Mouse (Mus musculus) spleen, adult 2 months (tissue): ENCODE results near the gene Ier5l. TPM values are rescaled to one million over a fixed set of nuclear protein-coding genes. Genes with fewer than 3 reads are reported as not detected.

Source experiments
- DNase-seq, 2 experiments: peaks; one replicate each; pipeline versions ENCODE4 v3.0.0 to v3.0.0-alpha.2; 2012 to 2021; ENCODE audit warnings: low spot score in 2 of 2, low read depth in 1 of 2
- H3K27ac ChIP-seq: fragments of 200-500 bp; 2 replicates; pipeline ENCODE4 v1.5.1; 2012; ENCODE audit warnings: low read length, inconsistent platforms; ENCODE audit not compliant: insufficient read depth
- H3K27me3 ChIP-seq: fragments of 200-500 bp; 2 replicates; pipeline ENCODE4 v1.6.1; 2012; ENCODE audit warnings: mild to moderate bottlenecking, moderate library complexity, low read length, inconsistent platforms; ENCODE audit not compliant: control insufficient read depth, insufficient read depth
- H3K36me3 ChIP-seq: fragments of 200-500 bp; 2 replicates; pipeline ENCODE4 v1.6.1; 2012; ENCODE audit warnings: mild to moderate bottlenecking, low read length, inconsistent platforms; ENCODE audit not compliant: control insufficient read depth, insufficient read depth
- H3K4me1 ChIP-seq: fragments of 200-500 bp; 2 replicates; pipeline ENCODE4 v1.6.1; 2011; ENCODE audit warnings: inconsistent platforms; ENCODE audit not compliant: control insufficient read depth, insufficient read depth, insufficient read length
- H3K4me3 ChIP-seq: fragments of 200-500 bp; 2 replicates; pipeline ENCODE4 v1.5.1; 2011; ENCODE audit warnings: mild to moderate bottlenecking, inconsistent platforms; ENCODE audit not compliant: insufficient read depth, insufficient read length; ENCODE audit errors: extremely low read depth
- CTCF ChIP-seq: fragments of 200-500 bp; IDR thresholded peaks from 2 replicates; pipeline ENCODE4 v1.5.1; 2011; ENCODE audit warnings: mild to moderate bottlenecking, inconsistent platforms; ENCODE audit not compliant: insufficient read depth, insufficient read length, insufficient replicate concordance; ENCODE audit errors: extremely low read depth
- POLR2A ChIP-seq: fragments of 200-500 bp; IDR thresholded peaks from 2 replicates; pipeline ENCODE4 v1.6.1; 2011; ENCODE audit warnings: low read depth, low read length, inconsistent platforms
- WGBS: fragments of 180-500 bp; shearing (Covaris S2); methylation state at CpG from one replicate; pipeline ENCODE4 v1.1.7; 2018; 5-methylcytosine and 5-hydroxymethylcytosine counted together
- polyA plus RNA-seq: library from polyadenylated mRNA; depleted of rRNA; stranded (reverse); fragments of >200 nt; gene quantifications from 2 replicates; pipeline ENCODE4 v1.2.3, GENCODE M21; 2012

Gene Ier5l
- polyA plus RNA-seq, 1 experiment: 4.7 TPM

- Histone ChIP-seq H3K4me1 (peaks cover 23% of the 10 kb centered on the region), H3K4me3 (peak overlapping the region; percentile 41; the same call in 1 of the 2 replicates), H3K36me3 (no peaks in the 10 kb centered on the region), H3K27ac (peak overlapping the region; percentile 60), H3K27me3 (0 out of 2 replicates have a peak, but pooled peaks cover 6% of the 10 kb centered on the region)
- WGBS: under 1% methylated on average over 46 of the region's 46 CpGs
- DNase-seq: peak in 1 of 2 experiments; percentile 48
- TF ChIP-seq CTCF (no peak; the same call in 1 of the 2 replicates), POLR2A (no peak)
Observed at GRCm38 (mm10) chr2:30470143-30470946, 3.7 kb downstream of the Ier5l start.

- peak overlapping the region; percentile 41; the same call in 1 of the 2 replicates for H3K4me3 ChIP-seq
- peaks cover 23% of the 10 kb centered on the region for H3K4me1 ChIP-seq
- 0 out of 2 replicates have a peak, but pooled peaks cover 6% of the 10 kb centered on the region for H3K27me3 ChIP-seq
- peak; percentile 44 to 47 for DNase-seq
- H3K27ac ChIP-seq: 0 out of 2 replicates have a peak overlapping the region, but pooled peaks have one; percentile 60
- WGBS: under 1% methylated on average over 19 of the region's 19 CpGs
- H3K36me3 ChIP-seq: no peaks in the 10 kb centered on the region
- peak; percentile 66; the same call in 1 of the 2 replicates for TF ChIP-seq CTCF
- TF ChIP-seq POLR2A: no peak
Observed at GRCm38 (mm10) chr2:30469796-30470142, 4.2 kb downstream of the Ier5l start.

GRCm38 (mm10) chr2:30469009-30469408 is 5.0 kb downstream of the Ier5l start:
- no peak for TF ChIP-seq POLR2A
- Histone ChIP-seq H3K4me3 (no peak overlapping the region), H3K27ac (no peak overlapping the region), H3K36me3 (no peaks in the 10 kb centered on the region), H3K4me1 (peaks cover 20% of the 10 kb centered on the region), H3K27me3 (0 out of 2 replicates have a peak, but pooled peaks cover 3% of the 10 kb centered on the region)
- 74% methylated on average over 6 of the region's 6 CpGs for WGBS
- no peak for DNase-seq

GRCm38 (mm10) chr2:30466787-30467186 is 7.2 kb downstream of the Ier5l start:
- peaks cover 13% of the 10 kb centered on the region; the same call in 1 of the 2 replicates for H3K4me1 ChIP-seq
- 0 out of 2 replicates have a peak, but pooled peaks cover 3% of the 10 kb centered on the region for H3K27me3 ChIP-seq
- no peak overlapping the region for H3K4me3 ChIP-seq
- 80% methylated on average over 4 of the region's 4 CpGs for WGBS
- DNase-seq: no peak
- TF ChIP-seq CTCF (no peak), POLR2A (no peak)
- H3K27ac ChIP-seq: no peak overlapping the region
- no peaks in the 10 kb centered on the region for H3K36me3 ChIP-seq

- no peaks in the 10 kb centered on the region for H3K27me3 ChIP-seq
- no peak for TF ChIP-seq CTCF
- TF ChIP-seq POLR2A: no peak
- H3K4me1 ChIP-seq: peaks cover 7% of the 10 kb centered on the region; the same call in 1 of the 2 replicates
- H3K4me3 ChIP-seq: peak overlapping the region; percentile 44
- no peaks in the 10 kb centered on the region for H3K36me3 ChIP-seq
- no peak overlapping the region for H3K27ac ChIP-seq
- 43% methylated on average over 5 of the region's 5 CpGs for WGBS
- DNase-seq: no peak
Observed at GRCm38 (mm10) chr2:30464411-30464810, 9.6 kb downstream of the Ier5l start.

GRCm38 (mm10) chr2:30463904-30464330 is 10.1 kb downstream of the Ier5l start:
- H3K4me3 ChIP-seq: peak overlapping the region; percentile 44

More at GRCm38 (mm10) chr2:30463904-30464330, 10.1 kb downstream of the Ier5l start:
- Histone ChIP-seq H3K27me3 (no peaks in the 10 kb centered on the region), H3K4me1 (peaks cover 7% of the 10 kb centered on the region; the same call in 1 of the 2 replicates), H3K27ac (no peak overlapping the region; the same call in 1 of the 2 replicates), H3K36me3 (no peaks in the 10 kb centered on the region)
- TF ChIP-seq CTCF: no peak
- TF ChIP-seq POLR2A: no peak
- 2% methylated on average over 9 of the region's 9 CpGs for WGBS
- DNase-seq: peak; percentile 70 to 90
